Mouse (Mus musculus): Measurements from ENCODE around the gene Alpl.

Alpl gene

GRCm38 (mm10) chr4:137739151-137739923 lies 56.8 kb downstream of the Alpl start:
- DNase-seq (ENCODE audit: low read depth, low spot score): peak; percentile 45

DNA sequence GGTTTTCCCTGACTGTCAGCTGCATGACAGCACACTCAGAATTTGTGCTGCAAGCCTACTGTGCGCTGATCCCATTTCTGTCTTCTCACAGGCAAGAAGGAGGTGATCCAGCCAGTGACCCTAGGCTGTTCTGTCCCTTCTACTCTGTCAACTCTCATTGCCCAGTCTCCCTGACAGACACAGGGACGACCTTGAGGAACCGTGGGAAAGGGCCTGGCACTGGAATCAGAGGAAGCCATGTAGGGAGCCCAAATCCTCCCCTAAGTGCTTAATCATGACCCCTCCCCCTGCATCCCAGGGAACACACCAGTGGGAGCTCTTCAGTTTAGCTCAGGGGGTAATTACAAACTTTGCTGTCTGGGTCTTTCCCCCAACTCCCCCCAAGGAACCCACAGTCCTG lies 58.4 kb downstream of the Alpl start:
- DNase-seq (ENCODE audit: low read depth, low spot score): no peak

DNA sequence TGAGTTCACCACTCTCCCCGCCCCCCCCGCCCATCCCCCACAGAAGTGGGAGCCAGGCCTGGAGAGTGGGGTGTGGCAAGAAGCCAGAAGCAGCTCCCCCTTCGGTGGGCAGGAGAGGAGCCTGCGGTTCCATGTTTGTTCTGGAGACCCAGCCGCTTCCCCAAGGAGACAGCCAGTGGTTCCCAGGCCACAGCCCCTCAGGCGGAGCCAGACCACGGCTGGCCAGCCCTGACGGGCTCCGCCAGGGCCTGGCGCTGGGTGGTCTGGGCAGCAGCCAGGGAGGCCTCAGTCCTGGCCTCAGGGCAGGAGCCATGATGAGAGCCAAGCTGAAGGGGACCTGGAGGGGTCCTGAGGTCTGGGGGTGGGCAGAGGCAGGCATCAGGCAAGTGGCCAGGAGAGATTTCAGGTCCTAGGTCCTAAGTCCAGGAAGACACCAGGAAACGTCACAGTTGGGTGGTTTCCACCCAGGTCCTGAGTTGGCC lies 59.9 kb downstream of the Alpl start:
- no peak for DNase-seq (ENCODE audit: low read depth, low spot score)

DNA sequence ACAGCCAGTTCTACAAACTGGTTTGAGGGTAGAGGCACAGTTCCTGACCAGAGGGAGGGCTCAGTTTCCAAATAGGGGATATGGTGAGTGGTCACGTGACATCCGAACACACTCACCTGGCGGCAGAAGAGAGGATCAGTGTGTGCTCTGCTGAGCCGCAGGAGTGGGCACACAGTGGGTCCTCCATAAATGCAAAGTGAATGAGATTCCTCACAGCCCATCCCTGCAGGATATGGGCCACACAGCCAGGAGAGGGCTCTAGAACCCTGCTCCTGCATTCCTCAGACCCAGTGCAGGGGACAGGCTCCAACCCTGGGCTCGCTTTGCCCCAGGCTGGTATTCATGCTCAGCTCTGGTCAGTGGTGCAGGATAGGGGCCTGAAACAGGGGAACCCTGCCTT lies 62.7 kb downstream of the Alpl start:
- DNase-seq (ENCODE audit: low read depth, low spot score): no peak

DNA sequence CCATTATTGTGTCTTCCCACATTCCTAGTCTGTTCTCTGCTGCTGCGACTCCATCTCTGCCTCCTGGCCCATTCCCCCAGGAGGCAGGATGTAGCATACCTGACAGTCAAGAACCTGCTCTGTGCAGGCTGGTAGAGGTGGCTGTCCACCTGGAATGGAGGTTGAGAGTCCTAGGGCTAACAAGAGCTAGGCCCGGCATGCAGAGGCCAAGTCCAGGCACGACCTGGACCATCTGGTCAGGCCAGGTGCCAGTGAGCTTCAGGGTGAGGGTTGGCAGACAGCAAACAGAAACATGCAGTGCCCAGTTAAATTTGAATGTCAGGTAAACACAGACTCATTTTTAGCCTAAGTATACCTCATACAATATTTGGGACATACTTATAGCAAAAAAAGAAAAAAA lies 63.2 kb downstream of the Alpl start:
- no peak for DNase-seq (ENCODE audit: low read depth, low spot score)

- DNase-seq (ENCODE audit: low read depth, low spot score): no peak
Measured at GRCm38 (mm10) chr4:137732361-137732760, 63.8 kb downstream of the Alpl start.

GRCm38 (mm10) chr4:137731891-137732290 lies 64.3 kb downstream of the Alpl start:
- no peak for DNase-seq (ENCODE audit: low read depth, low spot score)

DNA sequence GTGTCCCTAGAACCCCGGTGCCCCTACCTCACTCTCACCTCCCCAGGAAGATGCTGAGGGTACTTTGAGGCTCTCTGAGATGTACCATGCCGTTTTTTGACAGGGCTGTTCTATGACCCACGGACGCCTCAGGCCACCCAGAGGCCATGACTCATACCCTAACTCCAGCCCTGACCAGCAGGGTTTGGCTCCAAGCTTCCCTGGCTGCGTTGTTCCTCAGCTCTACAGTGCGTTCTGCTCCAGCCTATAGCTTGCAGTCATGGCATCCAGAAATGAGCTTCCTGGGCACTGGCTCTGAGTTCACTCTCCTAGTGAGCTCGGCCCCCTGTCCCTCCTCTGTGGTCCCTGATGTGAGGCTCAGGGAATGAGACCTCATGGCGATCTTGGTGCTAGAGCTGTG lies 65.4 kb downstream of the Alpl start:
- no peak for DNase-seq (ENCODE audit: low read depth, low spot score)

- peak; percentile 84 for DNase-seq (ENCODE audit: low read depth, low spot score)
Measured at GRCm38 (mm10) chr4:137730134-137730533, 66.0 kb downstream of the Alpl start.

- no peak for DNase-seq (ENCODE audit: low read depth, low spot score)
Measured at GRCm38 (mm10) chr4:137729155-137729855, 66.9 kb downstream of the Alpl start.

DNA sequence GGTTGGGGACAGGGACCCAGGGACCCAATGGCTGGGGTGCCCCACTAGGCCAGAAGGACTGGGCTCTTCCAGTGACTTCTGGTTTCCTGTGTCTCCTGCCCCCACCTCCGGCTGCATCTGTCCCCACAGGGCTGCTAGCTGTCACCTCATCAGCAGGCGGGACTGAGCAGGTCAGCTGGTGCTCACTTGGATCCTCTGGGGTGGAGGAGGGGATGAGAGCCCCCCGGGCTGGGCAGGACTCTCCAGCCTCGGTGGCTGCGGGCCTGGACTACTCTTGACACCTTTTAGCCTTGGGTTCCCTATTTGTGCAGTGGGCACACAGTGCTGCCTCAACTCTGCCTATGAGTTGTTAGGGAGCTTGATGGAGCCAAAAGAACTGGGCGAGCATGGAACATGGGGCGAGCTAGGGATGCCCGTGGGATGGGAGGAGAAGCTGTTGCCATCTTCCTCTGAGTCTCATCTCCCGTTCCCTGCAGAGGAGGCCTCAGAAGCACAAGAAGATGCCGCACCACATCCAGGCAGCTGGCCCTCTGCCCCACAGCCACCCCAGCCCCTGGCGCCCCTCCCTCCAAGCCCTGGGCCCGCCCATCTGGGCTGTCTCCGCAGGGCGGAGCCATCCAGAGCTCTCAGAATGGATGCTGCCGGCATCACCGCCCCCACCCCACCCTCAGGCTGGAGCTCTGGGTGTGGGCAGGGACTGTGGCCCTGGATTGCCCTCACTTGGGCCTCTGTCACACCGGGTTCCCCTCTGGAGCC lies 67.6 kb downstream of the Alpl start:
- peak; percentile 31 for DNase-seq (ENCODE audit: low read depth, low spot score)

- DNase-seq (ENCODE audit: low read depth, low spot score): no peak
Measured at GRCm38 (mm10) chr4:137727506-137728187, 68.5 kb downstream of the Alpl start.

DNA sequence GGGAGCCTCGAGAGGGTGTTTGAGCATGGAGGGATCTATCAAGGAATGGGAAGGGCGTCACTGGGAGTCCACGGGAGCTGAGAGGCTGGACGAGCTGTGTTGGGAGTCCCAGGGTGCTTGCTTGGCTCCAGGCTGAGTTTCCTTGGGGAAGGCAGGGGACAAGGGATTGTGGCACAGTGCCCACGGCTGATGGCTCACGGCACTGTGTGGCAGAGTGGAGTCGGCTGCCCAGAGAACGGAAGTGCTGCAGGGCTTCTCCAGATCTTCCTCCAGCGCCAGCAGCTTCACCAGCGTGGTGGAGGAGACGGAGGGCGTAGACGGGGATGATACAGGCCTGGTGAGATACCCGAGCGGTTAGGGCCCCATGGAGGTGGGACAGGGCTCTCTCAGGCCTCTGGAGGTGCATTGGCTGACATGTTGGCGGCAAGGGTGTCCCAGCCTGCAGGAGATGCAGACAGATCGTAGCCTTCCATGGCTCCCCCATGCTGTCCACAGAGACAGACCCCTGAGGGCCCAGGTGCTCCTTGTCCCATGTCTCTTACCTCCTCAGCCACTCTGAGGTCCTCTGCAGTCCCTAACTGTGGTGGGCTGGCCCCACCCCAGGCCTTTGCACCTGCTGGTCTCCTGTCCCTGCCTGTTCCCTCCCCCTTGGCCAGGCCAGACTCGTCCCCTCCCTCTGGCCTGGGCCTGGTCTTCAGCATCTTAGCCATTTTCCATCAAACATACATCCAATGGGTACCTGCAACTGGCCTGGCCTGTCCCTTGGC lies 69.3 kb downstream of the Alpl start:
- DNase-seq (ENCODE audit: low read depth, low spot score): no peak

GRCm38 (mm10) chr4:137725541-137726145 lies 70.5 kb downstream of the Alpl start:
- DNase-seq (ENCODE audit: low read depth, low spot score): no peak

- peak; percentile 41 for DNase-seq (ENCODE audit: low read depth, low spot score)
Measured at GRCm38 (mm10) chr4:137724766-137725165, 71.4 kb downstream of the Alpl start.

DNA sequence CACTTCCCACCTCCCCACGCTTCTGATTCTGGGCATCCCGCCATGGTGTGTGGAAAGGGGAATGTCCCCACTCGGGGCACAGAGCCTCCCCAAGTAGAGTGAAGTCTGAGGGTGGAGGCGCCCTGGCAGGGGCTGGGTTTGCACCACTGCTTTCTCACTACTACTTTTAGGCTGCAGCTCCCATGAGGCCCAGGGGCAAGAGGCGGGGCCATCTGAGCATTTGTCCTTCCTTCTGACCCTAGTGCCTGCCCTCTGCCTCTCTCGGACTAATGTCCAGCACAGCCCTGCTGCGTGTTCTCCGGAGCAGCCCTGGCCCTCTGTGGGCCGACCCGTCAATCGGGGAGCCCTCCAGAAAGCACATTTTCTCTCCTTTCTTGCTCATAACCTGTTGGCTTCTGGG lies 72.0 kb downstream of the Alpl start:
- no peak for DNase-seq (ENCODE audit: low read depth, low spot score)

DNA sequence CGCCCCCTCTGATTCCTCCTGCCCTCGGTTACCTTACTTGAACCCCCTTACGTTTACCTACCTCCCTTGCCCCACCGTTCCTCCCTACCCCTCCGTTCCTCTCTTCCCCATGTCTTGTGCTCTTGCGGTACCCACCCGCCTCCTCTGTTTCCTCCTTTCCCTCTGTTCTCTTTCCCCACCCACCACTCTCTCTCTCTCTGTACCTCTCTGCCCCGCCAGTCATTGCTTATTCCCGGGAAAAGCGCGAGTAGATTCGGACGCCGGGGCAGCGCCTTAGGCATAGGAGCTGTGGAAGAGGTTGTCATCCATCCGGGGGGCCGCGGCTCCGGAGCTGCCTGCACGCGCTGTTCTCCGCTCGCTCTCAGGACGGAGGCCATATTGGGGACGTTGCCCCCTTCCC lies 72.7 kb downstream of the Alpl start:
- no peak for DNase-seq (ENCODE audit: low read depth, low spot score)

- DNase-seq (ENCODE audit: low read depth, low spot score): peak; percentile 70
Measured at GRCm38 (mm10) chr4:137722692-137723427, 73.3 kb downstream of the Alpl start.

- DNase-seq (ENCODE audit: low read depth, low spot score): no peak
Measured at GRCm38 (mm10) chr4:137722230-137722629, 74.0 kb downstream of the Alpl start.

- no peak for DNase-seq (ENCODE audit: low read depth, low spot score)
Measured at GRCm38 (mm10) chr4:137721563-137721962, 74.6 kb downstream of the Alpl start.

Measured in retina, postnatal 7 days (tissue).